Mouse (Mus musculus) erythroblast, embryonic 14.5 days (primary cell): Measurements from ENCODE around the gene Gadd45g.

ENCODE experiments used
- GATA1 ChIP-seq: IDR thresholded peaks from 2 replicates; pipeline ENCODE4 v1.6.1; 2012; ENCODE audit warnings: low read length, inconsistent platforms, mixed read lengths
- TAL1 ChIP-seq: IDR thresholded peaks from 3 replicates; pipeline ENCODE4 v1.6.1; 2012; ENCODE audit warnings: low read length, inconsistent platforms, mixed read lengths

DNA sequence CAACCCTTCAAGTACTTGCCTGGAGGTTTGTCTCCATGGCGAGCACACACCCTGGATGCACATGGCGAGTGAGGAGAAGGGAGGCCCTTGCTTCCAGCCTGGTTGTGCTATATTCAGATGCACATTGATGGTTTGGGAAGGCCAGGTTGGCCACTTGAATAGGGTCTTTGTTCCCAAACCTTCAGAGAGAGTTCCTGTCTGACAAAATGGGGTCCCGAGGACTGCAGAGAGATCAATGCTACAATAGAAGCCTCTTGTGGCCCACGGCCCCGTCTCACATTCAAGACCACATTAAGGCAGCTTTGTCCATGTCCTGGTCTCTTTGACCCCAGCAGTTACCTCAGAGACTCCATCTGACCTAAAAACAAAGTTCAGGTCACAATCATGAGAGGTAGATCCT, 27.3 kb downstream of the Gadd45g start:
- TF ChIP-seq TAL1: no peak
- no peak for TF ChIP-seq GATA1
